Mouse (Mus musculus) lung, postnatal 0 days (tissue): ENCODE data around the gene Anks1. TPM values are rescaled to one million over a fixed set of nuclear protein-coding genes. Genes with fewer than 3 reads are reported as not detected.

ENCODE experiments used
- ATAC-seq: fragments of 200-750 bp; cut with Nextera tagmentation; 2 replicates; pipeline ENCODE4 v1.8.0; 2017; ENCODE audit warnings: moderate library complexity
- DNase-seq: peaks from one replicate; pipeline ENCODE4 v3.0.0-alpha.2; 2016; ENCODE audit warnings: low spot score
- H3K27ac ChIP-seq: fragments of 300-500 bp; sonication (generic); 2 replicates; pipeline ENCODE4 v1.5.1; 2014; ENCODE audit warnings: antibody characterized with exemption, mild to moderate bottlenecking, low read length, mixed read lengths
- H3K27me3 ChIP-seq: fragments of 300-500 bp; sonication (generic); replicated peaks from 2 replicates; pipeline ENCODE4 v1.6.1; 2014; ENCODE audit warnings: low read length, mixed read lengths; ENCODE audit not compliant: insufficient read depth
- H3K36me3 ChIP-seq: fragments of 300-500 bp; sonication (generic); 2 replicates; pipeline ENCODE4 v1.6.1; 2014; ENCODE audit warnings: low read length, mixed read lengths; ENCODE audit not compliant: insufficient read depth
- H3K4me1 ChIP-seq: fragments of 300-500 bp; sonication (generic); 2 replicates; pipeline ENCODE4 v1.6.1; 2014; ENCODE audit warnings: antibody characterized with exemption, low read depth, low read length, mixed read lengths; ENCODE audit not compliant: insufficient read depth
- H3K4me2 ChIP-seq: fragments of 300-500 bp; sonication (generic); replicated peaks from 2 replicates; pipeline ENCODE4 v1.6.1; 2014; ENCODE audit warnings: low read depth, mild to moderate bottlenecking, low read length, moderate library complexity, mixed read lengths
- H3K4me3 ChIP-seq: fragments of 300-500 bp; sonication (generic); 2 replicates; pipeline ENCODE4 v1.5.1; 2014; ENCODE audit warnings: low read depth, low read length
- H3K9ac ChIP-seq: fragments of 300-500 bp; sonication (generic); replicated peaks from 2 replicates; pipeline ENCODE4 v1.6.1; 2014; ENCODE audit warnings: low read depth, mild to moderate bottlenecking
- H3K9me3 ChIP-seq: fragments of 300-500 bp; sonication (generic); 2 replicates; pipeline ENCODE4 v1.6.1; 2016; ENCODE audit warnings: low read length, mixed read lengths
- CTCF ChIP-seq: IDR thresholded peaks from 2 replicates; pipeline ENCODE4 v1.5.1; 2016; ENCODE audit warnings: antibody characterized with exemption, mild to moderate bottlenecking
- EP300 ChIP-seq: IDR thresholded peaks from 2 replicates; pipeline ENCODE4 v1.6.1; 2016; ENCODE audit warnings: antibody characterized with exemption, mild to moderate bottlenecking, control low read depth
- WGBS: fragments of 180-500 bp; shearing (Covaris S2); extraction: QIAGEN DNeasy Blood & Tissue Kit; methylation state at CpG from one replicate; pipeline ENCODE4 v1.1.7; 2014; 5-methylcytosine and 5-hydroxymethylcytosine counted together
- polyA plus RNA-seq: library from polyadenylated mRNA; unstranded; fragments of >200 nt; fragmentation: Nextera tagmentation; extraction: Ambion mirVana; gene quantifications from 2 replicates; pipeline ENCODE4 v1.2.1, GENCODE M21; 2015

Anks1 gene
- polyA plus RNA-seq, 1 experiment from 2014 or later, result 25.4 TPM

- no peak overlapping the region for H3K4me2 ChIP-seq
- no peak for TF ChIP-seq EP300
- no peak for TF ChIP-seq CTCF
Measured at GRCm38 (mm10) chr17:28082863-28083262, 173.8 kb downstream of the Anks1 start.

GRCm38 (mm10) chr17:28084395-28084905 lies 175.3 kb downstream of the Anks1 start:
- H3K27ac ChIP-seq, result no peak overlapping the region
- H3K27me3 ChIP-seq, result no peaks in the 10 kb centered on the region
- 0 out of 2 replicates have a peak, but pooled peaks cover 4% of the 10 kb centered on the region for H3K4me1 ChIP-seq
- no peaks in the 10 kb centered on the region for H3K9me3 ChIP-seq
- TF ChIP-seq EP300, result no peak
- no peak for TF ChIP-seq CTCF
- H3K4me3 ChIP-seq, result no peak overlapping the region
- no peak overlapping the region for H3K9ac ChIP-seq
- H3K4me2 ChIP-seq, result no peak overlapping the region
- WGBS, result 21% methylated on average over 22 of the region's 22 CpGs
- no peaks in the 10 kb centered on the region for H3K36me3 ChIP-seq
- no peak for DNase-seq
- ATAC-seq, result no peak

More at GRCm38 (mm10) chr17:28082863-28083262, 173.8 kb downstream of the Anks1 start:
- Histone ChIP-seq H3K36me3 (no peaks in the 10 kb centered on the region), H3K4me1 (0 out of 2 replicates have a peak, but pooled peaks cover 4% of the 10 kb centered on the region), H3K4me3 (no peak overlapping the region), H3K27me3 (no peaks in the 10 kb centered on the region), H3K9ac (no peak overlapping the region), H3K9me3 (no peaks in the 10 kb centered on the region), H3K27ac (no peak overlapping the region)
- no peak for ATAC-seq
- WGBS, result 36% methylated on average over 13 of the region's 13 CpGs
- DNase-seq, result no peak

- no peaks in the 10 kb centered on the region for H3K27me3 ChIP-seq
- peak; percentile 98 for DNase-seq
- no peak overlapping the region for H3K9ac ChIP-seq
- ATAC-seq, result peak; percentile 78
- no peak overlapping the region for H3K27ac ChIP-seq
- peak; percentile 96 for TF ChIP-seq CTCF
- TF ChIP-seq EP300, result peak; percentile 43
- H3K9me3 ChIP-seq, result no peaks in the 10 kb centered on the region
- no peak overlapping the region for H3K4me3 ChIP-seq
- H3K4me2 ChIP-seq, result peak overlapping the region; percentile 35; the same call in 1 of the 2 replicates
- 1% methylated on average over 16 of the region's 16 CpGs for WGBS
- H3K36me3 ChIP-seq, result no peaks in the 10 kb centered on the region
- 0 out of 2 replicates have a peak, but pooled peaks cover 4% of the 10 kb centered on the region for H3K4me1 ChIP-seq
Measured at GRCm38 (mm10) chr17:28084964-28085363, 175.9 kb downstream of the Anks1 start.

GRCm38 (mm10) chr17:28087430-28087829 lies 178.3 kb downstream of the Anks1 start:
- ATAC-seq, result no peak
- DNase-seq, result no peak
- Histone ChIP-seq H3K9ac (no peak overlapping the region), H3K9me3 (no peaks in the 10 kb centered on the region), H3K36me3 (no peaks in the 10 kb centered on the region), H3K27me3 (no peaks in the 10 kb centered on the region), H3K4me2 (no peak overlapping the region), H3K27ac (no peak overlapping the region), H3K4me1 (no peaks in the 10 kb centered on the region), H3K4me3 (no peak overlapping the region)
- WGBS, result 27% methylated on average over 5 of the region's 5 CpGs
- TF ChIP-seq EP300 (no peak), CTCF (no peak)

GRCm38 (mm10) chr17:28088718-28089117 lies 179.6 kb downstream of the Anks1 start:
- WGBS, result 85% methylated on average over 5 of the region's 6 CpGs
- Histone ChIP-seq H3K9ac (no peak overlapping the region), H3K27ac (no peak overlapping the region), H3K27me3 (no peaks in the 10 kb centered on the region), H3K9me3 (no peaks in the 10 kb centered on the region), H3K4me3 (no peak overlapping the region), H3K4me2 (no peak overlapping the region), H3K36me3 (no peaks in the 10 kb centered on the region), H3K4me1 (no peaks in the 10 kb centered on the region)
- TF ChIP-seq CTCF, result no peak
- no peak for TF ChIP-seq EP300
- DNase-seq, result no peak
- ATAC-seq, result no peak

GRCm38 (mm10) chr17:28092297-28092696 lies 183.2 kb downstream of the Anks1 start:
- no peak for DNase-seq
- 95% methylated on average over 2 of the region's 2 CpGs for WGBS
- no peak for ATAC-seq

GRCm38 (mm10) chr17:28093837-28094236 lies 184.7 kb downstream of the Anks1 start:
- TF ChIP-seq EP300 (no peak), CTCF (peak; percentile 31)
- Histone ChIP-seq H3K4me2 (no peak overlapping the region), H3K27ac (no peak overlapping the region), H3K9ac (no peak overlapping the region), H3K36me3 (no peaks in the 10 kb centered on the region), H3K4me3 (no peak overlapping the region), H3K4me1 (no peaks in the 10 kb centered on the region), H3K27me3 (no peaks in the 10 kb centered on the region), H3K9me3 (no peaks in the 10 kb centered on the region)
- WGBS, result 75% methylated on average over 3 of the region's 3 CpGs
- ATAC-seq, result no peak
- no peak for DNase-seq

More at GRCm38 (mm10) chr17:28092297-28092696, 183.2 kb downstream of the Anks1 start:
- TF ChIP-seq EP300 (no peak), CTCF (peak; percentile 39)
- Histone ChIP-seq H3K4me3 (no peak overlapping the region), H3K9me3 (no peaks in the 10 kb centered on the region), H3K27me3 (no peaks in the 10 kb centered on the region), H3K4me1 (no peaks in the 10 kb centered on the region), H3K4me2 (no peak overlapping the region), H3K9ac (no peak overlapping the region), H3K27ac (no peak overlapping the region), H3K36me3 (no peaks in the 10 kb centered on the region)
